Mouse (Mus musculus) heart, postnatal 25 days (tissue): Measurements from ENCODE around the gene Susd6. TPM values are rescaled to one million over a fixed set of nuclear protein-coding genes. Genes with fewer than 3 reads are reported as not detected.

Experiments used
- DNase-seq: peaks from one replicate; pipeline ENCODE4 v3.0.0; 2022; ENCODE audit warnings: low spot score
- intact Hi-C: fragments of 180-260 bp; cut with DNase I; formaldehyde crosslinking; loops from one replicate; pipeline ENCODE4 v1.15.1; 2025
- total RNA-seq, 2 experiments: library from RNA; stranded (reverse); gene quantifications; 2 replicates each; pipeline ENCODE4 v1.2.3; 2021

Gene Susd6
- total RNA-seq, 2 experiments from 2014 or later, result 62.5 to 69.1 TPM

DNA sequence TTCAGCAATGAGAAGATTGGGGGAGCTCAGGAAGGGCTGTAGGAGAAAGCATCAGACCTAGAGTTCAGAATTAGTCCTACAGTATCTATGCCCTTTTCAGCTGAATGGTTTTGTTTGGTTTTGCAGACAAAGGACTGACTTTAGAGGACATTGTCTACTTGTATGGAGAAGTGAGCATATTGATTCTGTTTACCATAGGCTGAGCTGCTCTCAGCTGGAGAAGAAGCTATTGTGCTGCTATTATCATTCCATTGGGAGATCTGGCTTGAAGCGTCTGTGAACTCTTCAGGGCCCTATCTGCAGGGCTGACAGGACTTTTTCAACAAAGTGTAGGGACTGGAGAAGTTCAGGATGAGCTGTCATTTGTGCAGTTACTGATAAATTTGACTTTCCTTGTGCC, 65.3 kb downstream of the Susd6 start:
- intact Hi-C loops, result no loop called here

GRCm38 (mm10) chr12:80857636-80858293, 67.5 kb downstream of the Susd6 start:
- no peak for DNase-seq

More for the DNA sequence above, 65.3 kb downstream of the Susd6 start:
- DNase-seq, result no peak

DNA sequence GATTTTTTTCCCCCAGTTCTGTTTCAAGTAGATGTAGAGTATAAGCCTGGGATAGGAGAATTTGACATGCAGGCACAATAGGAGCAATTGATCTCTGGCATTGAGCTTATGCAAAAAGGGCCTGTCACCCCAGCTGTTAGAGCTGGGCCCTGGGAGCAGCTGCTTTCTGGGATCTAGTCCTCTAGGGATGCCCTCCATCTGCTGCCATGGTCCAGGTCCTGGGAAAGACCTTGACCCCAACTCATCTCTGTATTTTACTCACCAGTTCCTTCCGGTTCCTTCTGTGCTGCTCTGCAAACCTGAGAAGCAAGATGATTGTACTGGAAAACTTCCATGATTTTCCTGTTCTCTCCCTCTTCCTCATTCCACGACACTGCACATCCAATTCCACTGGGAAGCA, 68.0 kb downstream of the Susd6 start:
- intact Hi-C loops, result no loop called here
- DNase-seq, result no peak

More at GRCm38 (mm10) chr12:80857636-80858293, 67.5 kb downstream of the Susd6 start:
- intact Hi-C loops, result no loop called here

GRCm38 (mm10) chr12:80861916-80862315, 71.6 kb downstream of the Susd6 start:
- no peak for DNase-seq
- intact Hi-C loops, result no loop called here

DNA sequence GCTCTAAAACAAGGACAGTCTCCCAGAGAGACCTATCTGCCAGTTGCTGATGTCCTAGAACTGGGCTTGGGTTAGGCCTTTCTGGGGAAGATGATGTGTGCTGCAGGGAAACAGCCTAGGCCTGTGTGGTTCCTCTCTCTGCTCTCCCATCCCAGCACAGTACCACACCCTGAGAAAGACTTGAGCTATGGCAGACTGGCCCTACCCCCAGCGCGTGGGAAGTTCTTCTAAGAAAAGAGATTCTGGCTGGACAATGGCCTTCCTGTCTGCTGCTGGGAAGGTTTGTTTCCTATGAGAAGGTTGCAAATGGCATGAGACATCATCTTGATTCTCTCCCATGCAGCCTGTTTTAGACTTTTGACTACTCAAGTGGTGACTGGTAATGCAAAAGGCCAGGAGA, 73.1 kb downstream of the Susd6 start:
- DNase-seq, result peak; percentile 7
- intact Hi-C loops, result no loop called here

DNA sequence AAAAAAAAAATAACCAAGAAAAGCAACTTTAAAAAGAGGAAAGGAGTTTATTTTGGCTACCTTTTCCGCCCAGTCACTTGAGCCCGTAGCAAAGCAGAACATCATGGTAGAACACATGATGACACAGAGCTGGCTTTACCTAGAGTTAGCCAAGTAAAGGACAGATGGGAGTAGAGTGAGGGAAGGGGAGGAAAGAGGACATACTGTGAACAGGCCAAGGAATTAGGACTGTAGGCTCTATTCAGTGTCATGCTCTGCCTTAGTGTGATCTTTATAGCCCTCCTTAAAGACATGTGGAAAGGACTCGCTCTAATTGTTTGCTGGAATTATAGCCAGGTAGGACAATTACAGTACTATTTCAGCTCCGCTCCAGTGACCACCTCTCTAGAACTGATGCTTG, 74.9 kb downstream of the Susd6 start:
- no peak for DNase-seq
- intact Hi-C loops, result loop anchor here (5.0 kb wide), 1 partner anchor 33 kb away; no protein-coding TSS in a partner anchor

DNA sequence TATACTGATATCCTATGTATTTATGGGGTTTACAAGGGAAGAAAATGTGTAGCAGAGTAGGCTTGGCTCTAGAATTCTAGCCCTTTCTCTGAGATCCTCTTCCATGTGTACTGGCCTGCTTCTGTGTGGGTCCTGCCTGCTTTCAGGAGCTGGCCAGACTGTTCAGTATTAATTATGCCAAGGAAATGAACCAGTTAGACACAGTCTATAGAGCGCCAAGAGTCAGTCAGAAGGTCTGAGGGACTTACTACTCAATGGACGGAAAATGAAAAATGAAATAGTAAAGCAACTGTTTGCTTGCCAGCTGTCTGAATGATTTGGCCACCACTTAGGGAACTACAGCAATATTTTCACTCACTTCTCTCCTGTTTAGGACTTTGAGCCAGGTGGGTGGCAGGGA, 75.7 kb downstream of the Susd6 start:
- intact Hi-C loops, result loop anchor here (5.0 kb wide), 1 partner anchor 34 kb away; no protein-coding TSS in a partner anchor

GRCm38 (mm10) chr12:80867083-80867482, 76.8 kb downstream of the Susd6 start:
- intact Hi-C loops, result loop anchor here (5.0 kb wide), 1 partner anchor 35 kb away; no protein-coding TSS in a partner anchor
- peak; percentile 7 for DNase-seq

More for the DNA sequence above, 75.7 kb downstream of the Susd6 start:
- no peak for DNase-seq

DNA sequence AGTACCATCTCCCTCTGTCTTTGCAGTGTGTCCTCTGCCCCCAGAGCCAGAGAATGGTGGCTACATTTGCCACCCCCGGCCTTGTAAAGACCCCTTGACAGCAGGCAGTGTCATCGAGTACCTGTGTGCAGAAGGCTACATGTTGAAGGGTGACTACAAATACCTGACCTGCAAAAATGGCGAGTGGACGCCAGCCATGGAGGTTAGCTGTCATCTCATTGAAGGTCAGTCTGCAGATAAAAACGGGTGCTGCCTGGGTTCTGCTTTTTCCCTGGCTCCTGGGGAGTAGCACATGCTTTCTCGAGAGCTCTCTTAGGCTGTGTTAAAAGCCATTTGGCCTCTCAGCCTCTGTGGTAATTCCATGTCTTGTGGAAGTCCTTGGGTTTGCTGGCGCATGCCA, 78.1 kb downstream of the Susd6 start:
- no peak for DNase-seq
- intact Hi-C loops, result loop anchor here (2.0 to 5.0 kb wide), 2 partner anchors 14 to 36 kb away; no protein-coding TSS in a partner anchor

GRCm38 (mm10) chr12:80877215-80878092, 87.1 kb downstream of the Susd6 start:
- DNase-seq, result no peak
- intact Hi-C loops, result loop anchor here (5.0 kb wide), 1 partner anchor 35 kb away; no protein-coding TSS in a partner anchor

- intact Hi-C loops, result loop anchor here (5.0 kb wide), 1 partner anchor 36 kb away; no protein-coding TSS in a partner anchor
- no peak for DNase-seq
These were observed 87.8 kb downstream of the Susd6 start for GRCm38 (mm10) chr12:80878093-80878430.

- intact Hi-C loops, result loop anchor here (5.0 kb wide), 1 partner anchor 36 kb away; no protein-coding TSS in a partner anchor
- no peak for DNase-seq
These were observed 88.3 kb downstream of the Susd6 start for GRCm38 (mm10) chr12:80878653-80879052.

GRCm38 (mm10) chr12:80879267-80879666, 89.0 kb downstream of the Susd6 start:
- no peak for DNase-seq
- intact Hi-C loops, result loop anchor here (5.0 kb wide), 1 partner anchor 37 kb away; no protein-coding TSS in a partner anchor

DNA sequence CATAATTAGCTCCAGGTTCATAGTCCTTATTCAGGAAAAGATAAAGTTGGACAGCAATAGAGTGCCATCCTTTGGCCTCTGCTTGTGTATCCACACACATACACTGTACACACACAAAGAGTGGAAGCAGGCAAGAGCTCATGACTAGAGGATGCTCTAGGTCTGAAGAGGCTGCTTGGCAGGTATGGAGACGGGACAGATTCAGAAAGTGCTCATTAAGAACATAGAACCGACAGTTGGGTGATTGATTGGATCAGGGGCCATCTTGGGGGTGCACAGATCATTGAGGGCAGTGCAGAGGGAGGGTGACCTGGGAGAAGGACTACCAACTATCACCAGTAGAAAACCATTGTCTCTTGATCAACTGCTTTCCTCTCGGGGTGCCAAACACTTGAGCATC, 90.8 kb downstream of the Susd6 start:
- no peak for DNase-seq
- intact Hi-C loops, result no loop called here

- intact Hi-C loops, result loop anchor here (2.0 kb wide), 1 partner anchor 14 kb away; no protein-coding TSS in a partner anchor
- DNase-seq, result no peak
These were observed 93.0 kb downstream of the Susd6 start for GRCm38 (mm10) chr12:80883278-80883677.

DNA sequence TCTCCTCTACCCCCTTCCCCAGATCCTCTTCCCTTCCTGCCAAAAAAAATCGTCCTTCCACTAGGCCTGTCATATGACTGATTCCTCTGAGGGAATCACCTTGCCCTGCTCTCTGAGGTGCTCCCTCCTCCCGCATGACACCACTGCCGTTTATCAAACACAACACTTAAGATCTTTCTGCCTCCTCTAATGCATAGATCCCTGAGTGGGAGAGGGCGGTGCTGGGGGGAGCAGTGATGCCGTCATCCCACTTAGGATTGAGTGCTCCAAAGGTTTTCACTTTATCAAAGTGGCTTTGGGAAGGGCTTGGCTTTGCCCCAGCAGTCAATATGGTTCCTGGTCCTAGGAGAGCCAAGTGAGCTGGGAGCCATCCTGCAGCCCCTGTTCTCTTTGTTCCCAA, 93.6 kb downstream of the Susd6 start:
- intact Hi-C loops, result loop anchor here (2.0 kb wide), 1 partner anchor 15 kb away; no protein-coding TSS in a partner anchor
- no peak for DNase-seq

DNA sequence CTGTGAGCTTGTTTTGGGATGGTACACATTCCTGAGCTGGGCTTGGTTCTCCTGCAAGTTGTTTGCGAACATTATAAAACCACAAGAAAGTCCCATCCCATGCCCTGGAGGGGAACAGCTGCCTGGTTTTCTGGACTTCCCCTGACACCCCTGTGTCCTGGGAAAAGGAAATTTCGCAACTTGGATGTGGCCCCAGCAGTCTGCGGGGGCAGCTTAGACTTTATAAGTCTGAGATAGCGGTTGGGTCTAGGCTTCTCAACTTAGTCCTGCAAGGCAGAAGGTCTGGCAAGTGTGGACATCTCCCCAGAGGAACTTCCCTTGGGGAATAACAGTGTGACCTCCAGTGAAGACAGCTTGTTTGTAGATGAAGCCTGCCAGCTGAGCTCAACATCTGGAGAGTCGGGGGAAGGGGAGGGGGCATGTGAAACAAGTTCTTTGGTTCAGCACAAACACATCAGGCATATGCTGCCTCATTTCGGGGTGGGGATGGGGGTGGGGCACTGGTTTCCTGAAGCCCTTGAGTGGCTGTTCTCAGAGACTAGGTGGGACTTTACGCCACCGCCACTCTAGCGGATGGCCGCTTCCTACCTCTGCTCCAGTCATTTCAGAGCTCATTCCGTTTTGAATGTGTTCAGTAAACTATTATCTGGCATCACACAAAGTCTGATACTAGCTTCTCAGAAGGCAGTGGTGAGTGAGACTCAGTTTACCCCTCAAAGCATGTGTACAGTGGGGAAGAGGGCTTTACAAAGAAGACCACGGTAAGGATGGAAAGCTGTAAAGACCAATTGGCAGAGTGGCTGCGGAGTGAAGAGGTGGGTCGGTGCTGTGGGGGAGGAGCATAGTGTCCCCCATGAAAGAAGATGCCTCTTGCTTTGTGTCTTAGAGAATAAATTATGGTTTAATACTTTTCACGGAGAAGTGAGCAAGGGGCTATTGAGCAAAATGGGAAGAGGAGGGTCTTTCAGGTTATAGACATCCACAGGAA, 95.3 kb downstream of the Susd6 start:
- DNase-seq, result peak; percentile 82
- intact Hi-C loops, result no loop called here

GRCm38 (mm10) chr12:80887036-80887435, 96.7 kb downstream of the Susd6 start:
- intact Hi-C loops, result no loop called here
- DNase-seq, result no peak

GRCm38 (mm10) chr12:80889331-80889730, 99.0 kb downstream of the Susd6 start:
- no peak for DNase-seq
- intact Hi-C loops, result no loop called here
